Mouse (Mus musculus) left cerebral cortex, adult 8-10 months (tissue): ENCODE data around the gene Hdgfl2. TPM values are rescaled to one million over a fixed set of nuclear protein-coding genes. Genes with fewer than 3 reads are reported as not detected.
"Not testable (repeated sequence)": the region's sequence is repeated elsewhere in the genome, so short reads cannot be mapped to it uniquely, and the experiment has no call there.

Experiments
- DNase-seq, 2 experiments: peaks; one replicate each; pipeline ENCODE4 v3.0.0; 2022; ENCODE audit warnings: low spot score in 2 of 2
- total RNA-seq, 4 experiments: library from RNA; stranded (reverse); gene quantifications; 2 replicates each; pipeline ENCODE4 v1.2.4; 2022

The Hdgfl2 gene
- total RNA-seq, 4 experiments from 2014 or later, result 95.3 to 115 (median 104) TPM

DNA sequence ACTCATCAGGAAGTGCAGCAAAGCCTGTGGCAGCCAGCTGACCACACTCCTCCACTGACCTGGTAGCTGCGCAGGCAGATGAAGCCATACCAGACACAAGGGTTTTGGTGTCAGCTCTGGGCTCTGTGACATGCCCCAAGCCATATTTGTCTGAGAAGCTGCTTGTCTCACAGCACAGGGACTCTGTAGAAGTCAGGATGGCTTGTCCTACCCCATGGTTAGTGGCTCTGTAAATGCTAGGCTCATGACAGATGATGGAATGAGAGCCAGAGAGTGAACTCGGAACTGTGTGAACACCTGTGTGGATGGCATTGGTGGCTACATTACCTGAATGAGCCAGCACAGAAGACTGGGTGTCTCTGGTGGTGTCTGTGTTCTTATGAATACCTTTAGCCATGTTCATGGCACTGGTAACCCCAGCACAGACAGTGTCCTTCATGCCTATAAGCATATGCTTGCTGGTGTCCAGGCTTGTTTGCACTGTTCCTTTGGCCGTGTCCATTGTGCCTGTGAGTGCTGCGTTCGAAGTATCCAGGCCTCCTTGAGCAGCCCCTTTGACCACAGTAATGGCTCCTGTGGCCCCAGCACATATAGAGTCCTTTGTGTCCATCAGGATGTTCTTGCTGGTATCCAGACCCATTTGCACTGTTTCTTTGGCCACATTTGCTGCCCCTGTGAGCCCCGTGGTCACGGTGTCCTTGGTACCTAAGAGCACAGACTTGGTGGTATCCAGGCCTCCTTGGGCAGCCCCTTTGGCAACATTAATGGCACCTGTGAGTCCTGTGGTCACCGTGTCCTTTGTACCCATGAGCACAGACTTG lies 24.2 kb downstream of the Hdgfl2 start:
- no peak for DNase-seq

DNA sequence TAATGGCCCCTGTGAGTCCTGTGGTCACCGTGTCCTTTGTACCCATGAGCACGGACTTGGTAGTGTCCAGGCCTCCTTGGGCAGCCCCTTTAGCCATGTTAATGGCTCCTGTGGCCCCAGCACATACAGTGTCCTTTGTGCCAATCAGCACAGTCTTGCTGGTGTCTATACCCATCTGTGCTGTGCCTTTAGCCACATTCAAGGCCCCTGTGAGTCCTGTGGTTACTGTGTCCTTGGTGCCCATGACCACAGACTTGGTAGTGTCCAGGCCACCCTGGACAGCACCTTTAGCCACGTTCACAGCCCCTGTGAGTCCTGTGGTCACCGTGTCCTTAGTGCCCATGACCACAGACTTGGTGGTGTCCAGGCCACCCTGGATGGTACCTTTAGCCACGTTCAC lies 25.4 kb downstream of the Hdgfl2 start:
- not testable (repeated sequence) for DNase-seq

DNA sequence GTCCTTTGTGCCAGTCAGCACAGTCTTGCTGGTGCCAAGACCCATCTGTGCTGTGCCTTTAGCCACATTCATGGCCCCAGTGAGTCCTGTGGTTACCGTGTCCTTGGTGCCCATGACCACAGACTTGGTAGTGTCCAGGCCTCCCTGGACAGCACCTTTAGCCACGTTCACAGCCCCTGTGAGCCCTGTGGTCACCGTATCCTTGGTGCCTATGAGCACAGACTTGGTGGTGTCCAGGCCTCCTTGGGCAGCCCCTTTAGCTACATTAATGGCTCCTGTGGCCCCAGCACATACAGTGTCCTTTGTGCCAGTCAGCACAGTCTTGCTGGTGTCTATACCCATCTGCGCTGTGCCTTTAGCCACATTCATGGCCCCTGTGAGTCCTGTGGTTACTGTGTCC lies 27.0 kb downstream of the Hdgfl2 start:
- DNase-seq, result not testable (repeated sequence)

DNA sequence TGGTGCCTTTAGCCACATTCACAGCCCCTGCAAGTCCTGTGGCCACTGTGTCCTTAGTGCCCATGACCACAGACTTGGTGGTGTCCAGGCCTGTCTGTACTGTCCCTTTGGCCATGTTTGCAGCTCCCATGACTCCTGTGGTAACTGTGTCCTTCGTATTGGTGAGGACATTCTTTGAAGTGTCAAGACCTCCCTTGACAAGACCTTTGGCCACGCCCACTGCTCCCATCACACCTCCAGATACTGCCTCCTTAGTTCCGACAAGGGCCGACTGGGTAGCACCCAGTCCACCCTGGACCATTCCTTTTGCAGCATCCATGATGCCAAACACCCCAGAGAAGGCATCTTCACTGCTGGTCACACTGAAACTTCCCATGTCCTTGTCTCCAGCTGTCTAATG lies 27.5 kb downstream of the Hdgfl2 start:
- DNase-seq, result no peak

DNA sequence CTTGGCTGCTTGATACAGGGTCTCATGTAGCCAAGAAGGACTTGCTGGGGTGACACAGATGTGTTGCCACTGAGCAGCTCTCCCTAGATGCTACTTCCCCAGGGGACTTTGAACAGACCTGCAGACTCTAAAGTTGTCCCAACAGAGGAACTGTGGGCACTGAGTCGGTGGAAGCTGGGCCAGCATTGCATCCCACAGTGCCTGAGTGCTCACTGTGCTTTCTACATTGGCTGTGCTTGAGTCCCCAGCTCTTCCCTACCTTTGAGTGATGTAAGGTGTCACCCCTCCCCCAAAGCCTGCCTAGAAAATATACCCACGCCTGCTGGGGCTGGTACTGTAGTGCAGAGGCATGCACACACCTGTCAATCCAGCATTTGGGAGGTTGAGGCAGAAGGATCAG lies 28.3 kb downstream of the Hdgfl2 start:
- no peak for DNase-seq

DNA sequence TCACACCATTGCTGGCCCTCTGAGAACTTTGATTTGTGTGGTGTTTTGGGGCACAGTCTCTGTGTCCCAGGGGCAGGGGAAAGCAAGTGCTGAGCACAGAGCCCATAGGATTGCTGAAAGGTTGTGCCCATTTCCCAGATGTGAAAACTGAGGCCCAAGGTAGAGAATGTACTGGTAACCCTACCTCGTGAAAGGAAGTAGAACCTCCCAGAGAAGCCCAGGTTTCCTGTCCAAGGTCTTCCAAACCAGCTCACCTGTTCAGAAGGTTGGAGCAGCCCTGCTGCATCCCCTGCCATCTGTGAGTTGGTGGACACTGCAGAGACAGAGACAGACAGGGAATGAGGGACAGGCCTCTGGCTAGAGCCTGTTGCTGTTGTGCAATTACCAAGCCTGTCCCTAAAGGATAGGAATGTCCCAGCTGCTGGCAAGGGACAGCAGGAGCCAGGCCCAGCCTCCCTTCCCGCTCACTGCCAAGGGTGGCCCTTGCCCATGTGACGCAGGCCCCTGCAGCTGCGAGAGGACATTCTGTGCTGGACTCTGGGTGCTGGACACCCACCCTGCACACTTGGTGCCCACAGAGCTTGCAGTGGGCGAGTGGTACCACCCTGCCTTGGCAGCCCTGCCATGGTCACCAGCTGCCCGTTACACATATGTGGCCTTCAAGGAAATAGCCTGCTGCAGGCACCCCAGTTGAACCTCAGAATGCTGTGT lies 29.1 kb downstream of the Hdgfl2 start:
- DNase-seq, result peak in 1 of 2 experiments; percentile 79

DNA sequence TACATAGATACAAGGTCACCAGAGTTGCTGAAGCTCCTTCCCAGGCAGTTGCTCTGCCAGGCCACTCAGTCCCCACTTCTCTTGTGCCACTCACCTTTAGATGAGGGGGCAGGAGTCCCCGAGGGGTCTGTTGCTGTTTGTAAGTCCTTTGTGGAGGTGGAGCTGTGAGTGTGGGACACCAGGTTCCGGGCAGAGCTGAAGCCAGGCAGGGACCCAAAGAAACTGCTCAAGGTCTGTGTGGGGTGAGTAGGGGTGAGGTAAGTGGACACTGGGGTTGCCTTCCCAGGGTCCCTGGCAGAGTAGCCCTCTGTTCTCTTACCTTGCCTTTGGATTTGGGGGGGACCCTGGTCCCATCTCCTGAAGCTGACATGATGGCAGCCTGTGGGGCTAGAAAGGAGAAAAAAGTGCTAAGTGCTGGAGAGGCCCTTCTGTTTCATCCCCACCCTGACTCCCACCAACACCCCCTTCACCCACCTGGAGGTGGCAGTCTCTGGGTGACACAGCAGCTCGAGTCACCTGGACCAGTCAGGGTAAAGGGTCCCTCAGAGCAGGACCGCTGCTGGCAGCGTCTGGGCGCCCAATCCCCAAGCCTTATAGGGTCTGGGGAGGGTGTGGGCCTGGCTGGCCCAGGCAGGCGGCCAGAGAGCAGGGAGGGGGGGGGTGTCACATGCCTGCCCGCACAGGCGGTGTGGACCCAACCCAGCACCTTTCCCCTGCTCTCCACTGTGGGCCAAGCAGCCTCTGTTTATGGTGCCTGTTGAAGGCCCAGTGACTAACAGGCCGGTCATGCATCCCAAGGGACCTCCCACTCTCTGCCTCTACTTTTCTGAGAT lies 30.0 kb downstream of the Hdgfl2 start, which contains the start of gene Plin4:
Gene Plin4 (minus strand): TSS at position 585 of the 833 bp plus-strand sequence.
- no peak for DNase-seq

DNA sequence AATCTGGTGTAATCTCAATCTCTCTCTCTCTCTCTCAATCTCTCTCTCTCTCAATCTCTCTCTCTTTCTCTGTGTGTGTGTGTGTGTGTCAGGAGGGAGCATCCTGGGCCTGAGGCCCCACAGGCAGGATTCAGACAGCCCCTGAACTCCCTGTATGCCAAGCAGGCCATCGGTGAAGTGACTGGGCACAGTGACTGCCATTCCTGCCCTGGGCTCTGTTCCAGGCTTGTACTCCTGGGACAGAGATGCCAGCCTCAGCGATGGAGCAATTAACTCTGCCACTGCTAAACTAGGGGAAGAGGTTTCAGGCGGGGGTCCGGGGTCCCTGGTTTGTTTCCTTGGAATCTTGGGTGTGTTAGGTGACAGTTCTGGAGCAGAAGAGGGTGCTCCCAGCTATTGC lies 31.1 kb downstream of the Hdgfl2 start:
- DNase-seq, result no peak

DNA sequence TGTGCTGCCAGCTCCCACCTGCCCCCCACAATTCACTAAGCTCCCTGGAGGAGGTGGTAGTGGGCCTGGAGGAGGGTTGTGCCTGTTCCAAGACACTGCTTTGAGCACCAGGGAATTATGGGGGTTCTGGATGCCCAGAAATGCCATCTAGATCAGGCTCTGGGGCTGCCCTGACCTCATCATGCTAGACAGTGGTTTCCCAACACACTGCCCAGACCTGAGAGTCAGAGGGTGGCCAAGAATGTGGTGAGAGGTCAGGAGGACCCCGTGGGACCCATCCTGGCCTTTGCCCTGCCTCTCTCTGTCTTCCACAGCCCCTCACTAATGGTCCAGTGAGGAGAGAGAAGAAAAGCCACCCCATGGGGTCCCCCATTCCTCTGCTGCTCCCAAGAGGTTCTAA lies 31.6 kb downstream of the Hdgfl2 start:
- DNase-seq, result no peak

DNA sequence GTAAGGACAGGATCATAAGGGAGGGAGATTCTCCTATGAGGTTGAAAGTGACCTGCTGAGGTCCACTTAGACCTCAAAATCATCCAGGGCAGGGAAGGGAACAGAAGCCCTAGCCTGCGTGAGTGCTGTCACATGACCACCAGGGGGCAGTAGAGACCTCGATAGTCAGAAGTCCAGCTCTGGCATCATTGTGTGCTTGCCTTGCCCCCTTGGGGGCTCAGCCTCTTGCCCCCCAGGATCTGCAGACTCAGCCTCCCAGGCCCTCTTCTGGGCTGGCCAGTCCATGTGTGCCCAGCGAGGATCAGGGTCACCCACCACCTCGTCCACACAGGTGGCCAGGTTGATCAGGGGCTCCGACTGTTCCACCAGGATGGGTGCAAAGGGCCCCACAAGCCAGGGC lies 32.4 kb downstream of the Hdgfl2 start:
- DNase-seq, result no peak

DNA sequence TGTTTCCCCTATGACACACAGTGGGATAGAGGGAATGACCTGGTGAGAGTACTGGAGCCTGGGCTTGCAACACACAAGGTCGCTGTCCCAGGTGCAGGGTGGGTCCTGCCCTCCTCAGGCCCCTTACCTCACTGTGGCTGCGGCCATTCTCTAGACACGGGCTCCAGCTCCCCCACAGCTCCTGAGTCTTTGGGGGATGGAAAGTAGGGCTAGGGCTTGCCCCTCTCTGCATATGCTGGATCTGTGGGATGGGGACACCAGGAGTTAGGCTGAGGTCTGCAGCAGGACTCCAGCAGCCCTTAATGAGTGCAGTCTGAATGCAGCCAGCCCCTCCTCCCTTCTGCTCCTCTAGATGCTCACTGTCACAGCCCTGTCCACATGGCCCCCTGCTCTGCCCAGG lies 33.3 kb downstream of the Hdgfl2 start:
- DNase-seq, result no peak

DNA sequence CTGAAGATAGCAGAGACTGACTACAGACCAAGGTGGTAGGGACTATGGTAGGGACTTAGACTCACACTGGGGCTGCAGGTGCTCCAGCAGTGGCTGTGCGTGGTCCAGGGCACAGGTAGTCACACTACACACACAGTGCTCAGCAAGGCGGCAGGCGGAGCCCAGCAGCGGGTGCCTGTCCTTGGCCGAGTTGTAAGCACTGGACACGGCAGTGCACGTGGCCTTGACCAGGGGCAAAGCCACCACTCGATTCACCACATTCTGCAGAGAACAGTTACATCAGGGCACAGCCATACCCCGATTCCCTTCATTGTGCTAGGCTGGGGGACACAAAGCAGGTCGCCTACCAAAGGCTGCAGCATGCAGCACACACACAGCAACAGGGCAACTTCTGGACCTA lies 36.8 kb downstream of the Hdgfl2 start:
- DNase-seq, result no peak

DNA sequence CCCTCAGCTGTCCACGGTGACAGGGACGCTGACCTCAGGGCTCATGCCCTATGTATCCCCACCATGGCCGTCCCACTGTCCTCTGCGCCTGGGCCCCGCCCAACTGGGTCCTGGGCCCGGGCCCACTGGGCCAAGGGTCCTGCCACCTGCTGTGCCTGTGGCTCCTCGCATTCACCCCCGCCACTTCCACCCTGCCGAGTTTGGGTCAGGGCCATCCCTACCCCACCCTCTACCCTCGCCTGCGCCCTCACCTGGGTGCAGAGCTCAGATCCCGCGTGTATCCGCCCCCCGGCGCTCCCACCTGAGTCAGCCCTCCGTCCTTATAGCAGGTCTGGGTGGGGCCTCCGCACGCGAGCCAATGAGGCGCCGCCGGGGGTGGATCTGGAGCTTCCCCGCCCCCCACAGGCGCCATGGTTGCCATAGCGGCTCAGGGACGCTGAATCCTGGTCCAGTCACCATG lies 37.8 kb downstream of the Hdgfl2 start, which contains the start of gene Plin5:
Gene Plin5 (minus strand): TSS at position 346 of the 460 bp plus-strand sequence.
- DNase-seq, result no peak

DNA sequence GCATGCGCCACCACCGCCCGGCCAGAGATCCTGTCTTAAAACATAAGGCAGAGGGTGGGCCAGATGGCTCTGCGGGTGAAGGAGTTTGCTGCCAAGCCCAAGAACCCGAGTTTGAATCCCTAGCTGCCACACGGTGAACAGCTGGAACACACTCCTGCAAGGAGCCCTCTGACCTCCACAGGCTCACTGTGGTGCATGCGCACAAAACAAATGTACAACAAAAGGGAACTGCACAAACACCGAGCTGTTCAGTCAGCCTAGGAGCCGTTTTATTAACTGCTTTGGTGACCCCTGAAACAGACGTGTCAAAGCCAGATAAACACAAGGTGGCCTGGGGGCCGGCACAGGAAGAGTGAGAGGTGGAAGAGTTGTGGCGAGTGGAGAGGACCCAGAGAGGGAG lies 40.0 kb downstream of the Hdgfl2 start:
- DNase-seq, result no peak

DNA sequence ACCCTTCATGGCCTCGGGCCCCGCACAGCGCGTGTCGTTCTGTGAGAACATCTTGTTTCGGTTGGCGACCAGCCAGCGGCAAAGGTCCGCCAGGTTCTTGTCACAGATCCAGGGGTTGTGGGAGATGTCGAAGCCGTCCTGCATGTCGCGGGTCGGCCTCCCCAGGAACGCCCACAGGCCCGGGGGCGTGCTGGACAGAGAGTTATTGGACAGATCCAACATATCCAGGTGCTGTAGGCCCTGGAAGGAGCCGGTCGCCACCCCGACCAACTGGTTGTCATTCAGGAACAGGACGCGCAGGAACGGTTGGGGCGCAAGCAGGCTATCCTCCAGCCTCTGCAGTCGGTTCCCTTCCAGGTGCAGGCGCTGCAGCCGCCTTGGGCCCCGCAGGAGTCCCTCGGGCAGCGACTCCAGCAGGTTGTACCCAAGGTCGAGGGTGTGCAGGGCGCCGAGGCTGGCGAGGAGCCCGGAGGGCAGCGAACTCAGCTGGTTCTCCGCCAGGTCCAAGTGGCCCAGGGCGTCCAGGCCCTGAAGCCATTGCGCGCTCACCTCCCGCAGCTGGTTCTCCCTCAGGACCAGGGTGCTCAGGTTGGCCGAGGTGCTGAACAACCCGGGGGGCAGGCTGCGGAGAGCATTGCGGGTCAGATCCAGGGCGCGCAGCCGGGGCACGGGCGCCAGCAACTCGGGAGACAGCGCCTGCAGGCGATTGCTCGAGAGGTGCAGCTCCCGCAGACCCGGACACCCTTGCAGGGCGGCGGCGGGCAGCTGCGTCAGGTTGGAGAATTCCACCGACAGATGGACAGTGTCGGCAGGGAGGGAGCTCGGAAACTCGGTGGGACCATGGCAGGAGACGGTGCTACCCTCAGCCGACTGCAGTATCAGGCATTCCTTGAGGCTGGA lies 40.8 kb downstream of the Hdgfl2 start:
- no peak for DNase-seq

DNA sequence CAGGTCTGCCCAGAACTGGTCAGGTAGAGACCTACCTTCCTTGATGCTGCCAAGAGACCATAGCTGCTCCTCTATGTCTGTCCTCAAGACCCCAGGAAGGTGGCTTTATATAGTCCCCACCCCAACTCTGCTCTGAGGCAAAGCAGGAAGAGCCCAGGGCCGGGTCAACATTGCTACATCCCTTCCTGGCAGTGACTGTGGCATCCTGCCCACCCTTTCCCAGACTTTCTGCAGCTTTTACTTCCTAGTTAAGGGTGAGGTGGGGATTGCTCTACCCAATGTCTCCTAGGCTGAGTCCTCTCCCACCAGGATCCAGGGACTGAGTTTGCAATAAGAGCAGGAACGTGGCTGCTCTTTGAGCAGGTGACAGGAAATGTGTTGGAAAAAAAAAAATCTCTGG lies 42.4 kb downstream of the Hdgfl2 start, which contains the start of gene Lrg1:
Gene Lrg1 (minus strand): TSS at position 176 of the 400 bp plus-strand sequence.
- no peak for DNase-seq

DNA sequence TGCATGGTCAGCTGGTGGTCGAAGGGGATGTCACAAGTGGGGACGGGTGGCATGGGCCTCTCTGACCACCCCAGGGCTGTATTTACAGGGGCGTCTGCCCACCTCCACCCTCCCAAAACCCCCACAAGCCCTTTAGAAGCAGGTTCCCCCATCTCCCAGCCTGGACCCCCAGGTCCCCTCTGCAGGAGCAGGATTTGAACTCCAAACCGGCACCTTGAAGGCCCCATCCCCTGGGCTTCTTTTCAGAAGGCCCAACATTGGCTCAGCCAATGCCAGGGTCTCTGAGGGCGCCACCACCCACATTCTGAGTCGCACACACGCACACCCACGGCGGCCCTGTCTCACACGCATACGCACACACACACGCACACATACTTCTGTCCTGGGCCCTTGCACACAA lies 43.7 kb downstream of the Hdgfl2 start:
- no peak for DNase-seq

DNA sequence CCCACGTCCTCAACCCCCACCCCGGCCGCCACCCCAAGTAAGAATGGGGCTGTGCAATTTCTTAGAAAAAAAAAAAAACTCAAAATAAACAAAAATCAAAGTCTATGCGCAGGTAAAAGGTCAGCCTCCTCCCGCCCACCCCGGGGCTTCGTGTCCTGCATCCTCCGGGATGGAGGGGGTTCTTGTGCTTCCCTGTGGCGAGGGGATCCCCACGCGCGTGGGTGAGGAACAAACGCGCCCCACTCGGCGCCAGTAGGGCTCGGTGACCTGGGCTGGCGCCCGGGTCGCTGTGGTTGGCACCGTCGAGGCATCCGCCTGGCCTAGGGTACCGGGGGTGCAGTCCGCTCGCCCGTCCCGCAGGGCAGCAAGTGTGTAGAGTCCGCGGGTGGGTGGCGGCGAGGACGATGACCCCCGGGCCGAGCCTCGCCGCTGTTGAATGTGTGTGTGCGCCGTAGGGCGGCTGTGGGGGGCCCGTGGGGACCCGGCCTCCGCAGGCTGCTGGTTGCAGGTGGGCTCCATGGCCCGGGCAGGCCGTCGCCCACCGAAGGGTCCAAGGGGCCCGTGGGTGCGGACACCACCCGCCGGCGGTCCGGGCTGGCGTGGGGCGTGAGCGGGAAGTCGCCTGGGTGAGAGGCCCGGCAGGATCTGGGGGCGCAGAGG lies 44.4 kb downstream of the Hdgfl2 start:
- no peak for DNase-seq

DNA sequence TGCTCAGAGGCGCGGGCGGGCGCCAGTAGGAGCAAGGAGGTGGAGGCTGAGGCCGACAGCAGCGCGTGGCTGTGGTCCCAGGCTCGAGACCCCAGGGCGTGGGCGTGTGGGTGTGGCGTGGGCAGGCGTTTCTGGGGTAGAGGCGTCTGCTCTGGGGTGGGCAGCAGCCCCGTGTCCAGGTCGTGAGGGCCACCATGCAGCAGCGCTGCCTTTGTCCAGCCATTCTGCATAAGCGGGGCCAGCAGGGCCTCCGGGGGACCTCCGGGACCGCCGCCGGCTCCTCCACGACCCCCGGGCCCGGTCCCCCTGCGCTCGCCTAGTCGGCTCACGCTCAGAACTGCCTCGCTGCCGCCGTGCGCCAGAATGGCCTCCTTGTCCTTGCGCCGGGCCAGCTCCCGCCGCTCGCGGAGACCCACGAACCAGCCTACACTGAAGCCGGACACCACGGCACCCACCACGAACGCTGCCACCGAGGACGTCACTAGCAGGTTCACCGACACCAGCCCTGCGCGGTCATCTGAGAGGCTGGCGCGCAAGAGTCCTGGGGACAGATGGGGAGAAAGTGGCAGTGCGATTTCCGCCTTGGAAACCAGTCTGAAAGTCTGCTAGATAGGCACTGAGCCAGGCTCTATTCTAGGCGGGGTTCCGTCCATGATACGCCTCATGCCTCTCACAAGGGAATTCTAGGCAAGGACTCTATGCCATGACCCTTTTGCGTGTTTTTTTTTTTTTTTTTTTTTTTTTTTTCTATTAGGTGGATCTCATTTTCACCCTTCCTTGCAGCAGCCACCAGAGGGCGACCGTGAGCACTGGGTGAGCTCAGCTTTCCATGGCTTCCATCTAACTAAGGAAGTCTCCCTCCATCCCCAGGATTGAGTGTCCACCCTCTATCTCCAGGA lies 45.2 kb downstream of the Hdgfl2 start:
- DNase-seq, result no peak
